Mouse (Mus musculus): ENCODE results near the gene Matk.
A peak's percentile ranks its signal among the peaks of the same experiment; 100 is the strongest.

- peak; percentile 69 for TF ChIP-seq POLR2A (IDR thresholded peaks at IDR 0.05; ENCODE audit: insufficient read depth, low read depth, low read length)
- no peak for TF ChIP-seq CTCF (IDR thresholded peaks at IDR 0.05; ENCODE audit: insufficient read depth, low read depth, low read length)
Observed at GRCm38 (mm10) chr10:81252424-81253419, at the start of gene Matk.
